Mouse (Mus musculus) small intestine, adult 2 months (tissue): ENCODE data around the gene Cd47. TPM values are rescaled to one million over a fixed set of nuclear protein-coding genes. Genes with fewer than 3 reads are reported as not detected.

Experiments
- H3K27ac ChIP-seq: fragments of 200-500 bp; 2 replicates; pipeline ENCODE4 v1.5.1; 2012; ENCODE audit warnings: low read depth, low read length, control low read depth, inconsistent platforms; ENCODE audit not compliant: insufficient read depth
- H3K27me3 ChIP-seq: fragments of 200-500 bp; 2 replicates; pipeline ENCODE4 v1.6.1; 2012; ENCODE audit warnings: mild to moderate bottlenecking, moderate library complexity, low read length, inconsistent platforms; ENCODE audit not compliant: control insufficient read depth, insufficient read depth
- H3K36me3 ChIP-seq: fragments of 200-500 bp; 2 replicates; pipeline ENCODE4 v1.6.1; 2012; ENCODE audit warnings: mild to moderate bottlenecking, low read length, control low read depth, inconsistent platforms; ENCODE audit not compliant: control insufficient read depth, insufficient read depth
- H3K4me1 ChIP-seq: fragments of 200-500 bp; 2 replicates; pipeline ENCODE4 v1.6.1; 2012; ENCODE audit warnings: low read length, inconsistent platforms, mixed read lengths; ENCODE audit not compliant: control insufficient read depth, insufficient read depth, insufficient read length
- H3K4me3 ChIP-seq: fragments of 200-500 bp; 2 replicates; pipeline ENCODE4 v1.5.1; 2012; ENCODE audit warnings: low read depth, mild to moderate bottlenecking, control low read depth, inconsistent platforms, low read length, moderate library complexity
- CTCF ChIP-seq: fragments of 200-500 bp; IDR thresholded peaks from 2 replicates; pipeline ENCODE4 v1.5.1; 2012; ENCODE audit warnings: low read depth, mild to moderate bottlenecking, control low read depth, inconsistent platforms, low read length, moderate library complexity, mixed read lengths; ENCODE audit not compliant: insufficient replicate concordance, insufficient read length; ENCODE audit errors: extremely low read depth
- POLR2A ChIP-seq: fragments of 200-500 bp; IDR thresholded peaks from 2 replicates; pipeline ENCODE4 v1.6.1; 2012; ENCODE audit warnings: low read depth, mild to moderate bottlenecking, control low read depth, inconsistent platforms, low read length, moderate library complexity
- WGBS: fragments of 180-500 bp; shearing (Covaris S2); methylation state at CpG from one replicate; pipeline ENCODE4 v1.1.7; 2018; 5-methylcytosine and 5-hydroxymethylcytosine counted together
- polyA plus RNA-seq: library from polyadenylated mRNA; depleted of rRNA; stranded (reverse); fragments of >200 nt; gene quantifications from 2 replicates; pipeline ENCODE4 v1.2.3, GENCODE M21; 2012

The Cd47 gene
- polyA plus RNA-seq, 1 experiment = 56.8 TPM

DNA sequence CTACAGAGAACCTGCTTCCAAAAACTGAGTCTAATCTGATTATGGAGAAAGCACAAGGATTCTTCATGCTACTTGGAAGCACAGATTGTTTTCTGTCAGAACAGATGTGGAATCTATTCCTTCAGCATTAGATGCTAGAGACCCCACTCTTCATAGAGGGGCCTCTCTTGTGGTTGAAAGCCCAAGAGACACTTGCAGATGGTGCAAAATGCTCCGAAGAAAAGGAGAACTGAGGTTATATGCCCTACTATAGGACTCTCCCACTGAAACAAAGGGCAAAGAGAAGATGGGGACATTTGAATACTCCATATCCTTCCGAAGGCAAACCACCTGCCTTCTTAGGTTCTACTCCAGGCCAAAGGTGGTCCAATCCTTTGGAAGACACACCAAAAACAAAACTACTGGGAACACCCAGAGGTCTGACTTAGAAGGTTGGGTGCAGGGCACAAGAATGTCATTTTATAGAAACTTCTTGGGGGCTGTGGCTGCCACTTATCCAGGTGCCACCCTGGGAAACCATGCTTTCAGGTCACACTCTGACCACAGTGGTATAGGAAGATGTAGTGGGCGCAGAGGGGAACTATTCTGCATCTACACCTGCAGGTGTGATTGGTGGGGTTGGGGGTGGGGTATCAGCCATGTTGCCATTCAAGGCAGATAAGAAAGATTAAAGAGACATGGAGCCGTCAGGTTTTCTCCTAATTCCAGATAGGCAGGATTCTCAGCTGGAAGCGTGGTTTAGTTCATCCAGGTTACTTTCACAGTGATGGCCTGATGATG is 47.1 kb downstream of the Cd47 start:
- WGBS = 70% methylated on average over 5 of the region's 5 CpGs
- Histone ChIP-seq H3K27me3 (no peaks in the 10 kb centered on the region), H3K36me3 (no peaks in the 10 kb centered on the region), H3K4me1 (0 out of 2 replicates have a peak, but pooled peaks cover 3% of the 10 kb centered on the region), H3K27ac (no peak overlapping the region), H3K4me3 (no peak overlapping the region)
- TF ChIP-seq POLR2A = no peak

DNA sequence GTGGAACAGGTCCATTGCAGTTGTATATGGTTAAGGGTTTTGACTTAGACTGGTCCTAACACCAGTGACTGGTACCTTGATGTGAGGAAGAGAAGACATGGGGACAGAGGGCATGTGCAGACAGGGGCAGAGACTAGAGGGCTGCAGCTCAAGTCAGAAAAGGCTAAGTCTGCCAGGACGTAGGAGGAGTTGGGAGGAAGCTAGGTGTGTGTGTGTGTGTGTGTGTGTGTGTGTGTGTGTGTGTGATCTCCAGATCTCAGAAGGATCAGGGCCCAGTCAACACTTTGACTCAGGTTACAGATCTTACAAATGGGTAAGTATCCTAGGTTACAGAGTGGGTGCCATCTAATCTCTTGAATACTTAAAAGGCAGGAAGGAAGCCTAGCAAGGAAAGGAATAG is 48.3 kb downstream of the Cd47 start:
- no peaks in the 10 kb centered on the region for H3K36me3 ChIP-seq
- 0 out of 2 replicates have a peak, but pooled peaks cover 3% of the 10 kb centered on the region for H3K4me1 ChIP-seq
- H3K27ac ChIP-seq = no peak overlapping the region
- 63% methylated on average over 1 of the region's 1 CpGs for WGBS
- no peak overlapping the region for H3K4me3 ChIP-seq
- H3K27me3 ChIP-seq = no peaks in the 10 kb centered on the region
- no peak for TF ChIP-seq CTCF
- no peak for TF ChIP-seq POLR2A

DNA sequence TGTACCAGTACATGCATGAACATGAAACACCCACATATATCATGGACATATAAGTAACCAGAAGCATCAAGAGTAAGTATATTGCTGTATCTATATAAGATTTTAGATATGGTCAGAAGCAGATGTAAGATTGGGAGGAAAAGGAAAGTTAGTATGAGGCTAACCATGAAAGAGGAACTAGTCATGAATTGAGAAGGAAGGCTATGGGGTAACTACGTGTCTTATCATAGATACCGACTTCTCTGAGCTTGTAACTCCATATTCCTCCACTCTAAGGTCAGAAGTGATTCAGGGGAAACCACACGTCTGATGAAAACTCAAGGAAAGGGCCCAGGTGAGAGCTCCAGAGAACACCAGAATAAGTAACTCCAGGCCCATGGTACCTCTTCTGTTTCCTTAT is 52.6 kb downstream of the Cd47 start:
- TF ChIP-seq CTCF (no peak), POLR2A (no peak)
- Histone ChIP-seq H3K27ac (no peak overlapping the region), H3K27me3 (no peaks in the 10 kb centered on the region), H3K4me3 (no peak overlapping the region), H3K36me3 (no peaks in the 10 kb centered on the region), H3K4me1 (peaks cover 3% of the 10 kb centered on the region; the same call in 1 of the 2 replicates)
- WGBS = 83% methylated on average over 3 of the region's 3 CpGs

DNA sequence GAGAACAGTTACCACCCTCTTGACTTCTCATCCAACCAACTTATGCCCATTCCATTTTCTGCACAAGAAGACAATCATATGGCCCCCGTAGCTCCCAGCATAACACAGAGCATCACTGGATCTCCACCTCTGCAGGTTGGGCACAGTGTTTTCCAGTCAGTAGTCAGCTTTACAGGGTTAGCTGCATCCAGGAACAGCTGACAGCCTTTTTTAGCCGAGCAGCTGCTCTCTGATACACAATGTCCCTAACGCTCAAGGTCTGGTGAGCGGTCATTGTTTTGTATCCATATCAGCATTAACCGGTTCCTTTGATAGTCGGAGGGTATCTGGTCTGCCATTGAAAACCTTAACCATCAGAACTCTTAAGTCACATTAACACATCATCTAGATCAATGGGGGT is 53.3 kb downstream of the Cd47 start:
- TF ChIP-seq CTCF (no peak), POLR2A (no peak)
- Histone ChIP-seq H3K27me3 (no peaks in the 10 kb centered on the region), H3K27ac (no peak overlapping the region), H3K4me1 (peaks cover 3% of the 10 kb centered on the region; the same call in 1 of the 2 replicates), H3K36me3 (no peaks in the 10 kb centered on the region), H3K4me3 (no peak overlapping the region)
- WGBS = 94% methylated on average over 6 of the region's 6 CpGs

DNA sequence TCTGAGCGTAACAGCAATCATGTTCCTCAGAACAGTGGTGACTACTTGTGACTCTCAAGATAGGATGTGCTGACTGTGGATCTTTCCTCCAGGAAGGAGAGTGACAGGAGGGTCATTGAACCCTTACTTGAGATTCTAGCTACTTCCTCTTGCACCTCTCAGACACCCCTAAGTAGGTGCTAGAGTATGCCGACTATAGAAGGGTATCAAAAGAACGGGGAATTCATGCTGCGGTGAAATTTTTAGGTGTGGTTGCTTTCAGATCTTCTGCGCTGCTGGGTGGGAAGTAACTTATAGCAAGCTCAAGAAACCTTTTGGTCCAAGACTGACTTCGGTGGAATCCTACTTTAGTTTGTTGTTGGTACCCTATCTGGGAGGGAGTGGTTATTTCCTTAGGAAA is 53.9 kb downstream of the Cd47 start:
- WGBS = 70% methylated on average over 6 of the region's 6 CpGs
- no peaks in the 10 kb centered on the region for H3K27me3 ChIP-seq
- no peak overlapping the region for H3K4me3 ChIP-seq
- peak overlapping the region; percentile 97; the same call in 1 of the 2 replicates for H3K27ac ChIP-seq
- TF ChIP-seq CTCF (no peak), POLR2A (no peak)
- peaks cover 3% of the 10 kb centered on the region; the same call in 1 of the 2 replicates for H3K4me1 ChIP-seq
- no peaks in the 10 kb centered on the region for H3K36me3 ChIP-seq

DNA sequence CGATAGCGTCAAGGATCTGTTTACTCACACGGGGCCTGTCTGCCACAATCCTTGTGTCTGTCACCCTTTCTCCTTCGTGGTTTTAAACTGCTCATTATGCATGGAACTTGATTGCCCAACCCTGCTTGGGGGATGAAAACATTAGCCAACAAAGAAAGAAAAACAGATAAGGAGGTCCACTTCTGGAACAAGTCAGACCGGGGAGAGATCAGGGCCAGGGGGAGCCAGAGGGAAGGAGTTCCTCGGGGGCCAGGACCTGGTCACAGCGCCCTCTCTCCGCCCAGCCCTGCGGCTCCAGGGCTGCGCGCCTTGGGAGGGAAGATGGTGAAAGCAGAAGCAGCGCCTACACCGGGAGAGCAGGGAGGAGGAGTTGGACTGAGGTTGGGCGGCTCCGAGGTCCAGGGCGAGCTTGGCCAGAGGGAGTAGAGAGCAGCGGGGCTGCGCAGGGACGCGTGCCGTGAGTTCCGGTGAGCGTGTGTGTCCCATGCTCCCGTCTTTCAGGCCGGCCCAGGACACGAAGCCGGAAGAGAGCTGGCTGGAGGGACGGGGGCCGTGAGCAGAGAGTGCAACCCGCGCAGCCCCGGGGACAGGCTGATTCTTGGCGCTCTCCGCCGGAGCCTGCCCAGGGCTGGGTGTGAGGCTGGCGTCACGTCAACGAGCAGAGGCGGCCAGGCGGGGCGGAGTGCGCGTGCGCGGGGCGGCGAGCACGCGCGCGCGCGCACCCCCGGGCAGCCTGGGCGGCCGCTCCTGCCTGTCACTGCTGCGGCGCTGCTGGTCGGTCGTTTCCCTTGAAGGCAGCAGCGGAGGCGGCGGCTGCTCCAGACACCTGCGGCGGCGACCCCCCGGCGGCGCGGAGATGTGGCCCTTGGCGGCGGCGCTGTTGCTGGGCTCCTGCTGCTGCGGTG is 54.9 kb downstream of the Cd47 start:
- peak; percentile 57; the same call in 1 of the 2 replicates for TF ChIP-seq CTCF
- TF ChIP-seq POLR2A = peak; percentile 63
- under 1% methylated on average over 73 of the region's 74 CpGs for WGBS

More for the DNA sequence above, 54.9 kb downstream of the Cd47 start:
- peak overlapping the region; percentile 97 for H3K27ac ChIP-seq
- H3K4me1 ChIP-seq = peaks cover 11% of the 10 kb centered on the region; the same call in 1 of the 2 replicates
- H3K4me3 ChIP-seq = peak overlapping the region; percentile 73
- H3K36me3 ChIP-seq = peaks cover 3% of the 10 kb centered on the region
- no peaks in the 10 kb centered on the region for H3K27me3 ChIP-seq
